7 mouse cellular contexts compared by ENCODE assay signal in the genomic region with DNA sequence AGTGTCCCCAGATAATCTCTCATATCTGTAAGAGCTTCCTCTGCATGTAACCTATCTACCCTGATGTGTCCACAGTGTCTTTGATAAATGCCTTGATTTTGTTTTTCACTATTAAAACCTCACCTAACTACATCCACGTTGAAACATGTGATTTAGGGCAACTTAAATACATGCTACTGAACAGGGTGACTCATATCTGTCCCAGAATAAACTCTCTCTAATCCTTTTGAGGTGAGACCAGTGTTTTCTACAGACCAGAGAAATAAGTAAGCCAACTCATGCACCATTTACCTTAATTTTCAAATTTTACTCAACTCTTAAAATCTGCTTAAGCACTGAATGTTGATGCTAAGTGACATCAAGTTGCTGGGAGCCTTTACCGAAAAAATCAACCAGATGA. TPM values are rescaled to one million over a fixed set of nuclear protein-coding genes. Genes with fewer than 3 reads are reported as not detected.
DNase-seq lines count a peak whose midpoint lies in the region; ATAC-seq and TF ChIP-seq lines count a peak whose summit lies in the region.

No protein-coding gene starts in this region.

- H3K4me2 ChIP-seq in limb, embryonic 11.5 days (ENCODE audit: low read depth, severe bottlenecking): peak overlapping the region; percentile 48
- peak overlapping the region; percentile 56 for H3K4me2 ChIP-seq in stomach, embryonic 15.5 days

- peak overlapping the region; percentile 99 for H3K9ac ChIP-seq in limb, embryonic 11.5 days (ENCODE audit: low read length)
- no peak overlapping the region for H3K9ac ChIP-seq in stomach, embryonic 15.5 days

- H3K4me3 ChIP-seq in spleen, adult 2 months (ENCODE audit: extremely low read depth, insufficient read depth, insufficient read length): peak overlapping the region; percentile 97
- H3K4me3 ChIP-seq in forebrain, embryonic 10.5 days: peak overlapping the region; percentile 89
- H3K4me3 ChIP-seq in limb, embryonic 11.5 days (ENCODE audit: low read depth, low read length): peak overlapping the region; percentile 89
- H3K4me3 ChIP-seq in stomach, embryonic 15.5 days (replicated peaks): peak overlapping the region; percentile 92

- no peaks in the 10 kb centered on the region for H3K4me1 ChIP-seq in spleen, adult 2 months (ENCODE audit: control insufficient read depth, insufficient read depth, insufficient read length)
- peaks cover 17% of the 10 kb centered on the region for H3K4me1 ChIP-seq in forebrain, embryonic 10.5 days
- no peaks in the 10 kb centered on the region for H3K4me1 ChIP-seq in limb, embryonic 11.5 days (ENCODE audit: control insufficient read depth, insufficient read depth, low read length)
- no peaks in the 10 kb centered on the region for H3K4me1 ChIP-seq in stomach, embryonic 15.5 days

- no peaks in the 10 kb centered on the region for H3K27me3 ChIP-seq in spleen, adult 2 months (ENCODE audit: control insufficient read depth, insufficient read depth, low read length)
- H3K27me3 ChIP-seq in forebrain, embryonic 10.5 days (ENCODE audit: poor library complexity, severe bottlenecking): no peaks in the 10 kb centered on the region
- no peaks in the 10 kb centered on the region for H3K27me3 ChIP-seq in limb, embryonic 11.5 days (ENCODE audit: control insufficient read depth, insufficient read depth, low read length)
- no peaks in the 10 kb centered on the region for H3K27me3 ChIP-seq in stomach, embryonic 15.5 days (replicated peaks)

- H3K36me3 ChIP-seq in spleen, adult 2 months (ENCODE audit: control insufficient read depth, insufficient read depth, low read length): peaks cover 3% of the 10 kb centered on the region; the same call in 1 of the 2 replicates
- peaks cover 30% of the 10 kb centered on the region for H3K36me3 ChIP-seq in forebrain, embryonic 10.5 days (replicated peaks)
- H3K36me3 ChIP-seq in limb, embryonic 11.5 days (ENCODE audit: control insufficient read depth, insufficient read depth, low read length): peaks cover 10% of the 10 kb centered on the region
- peaks cover 14% of the 10 kb centered on the region for H3K36me3 ChIP-seq in stomach, embryonic 15.5 days

- no peak overlapping the region for H3K27ac ChIP-seq in spleen, adult 2 months (ENCODE audit: insufficient read depth, low read length)
- peak overlapping the region; percentile 99 for H3K27ac ChIP-seq in forebrain, embryonic 10.5 days
- no peak overlapping the region for H3K27ac ChIP-seq in limb, embryonic 11.5 days (replicated peaks; ENCODE audit: low read depth, low read length)
- H3K27ac ChIP-seq in stomach, embryonic 15.5 days: peak overlapping the region; percentile 96; the same call in 1 of the 2 replicates

- H3K9me3 ChIP-seq in forebrain, embryonic 10.5 days: no peaks in the 10 kb centered on the region
- no peaks in the 10 kb centered on the region for H3K9me3 ChIP-seq in limb, embryonic 11.5 days (ENCODE audit: control insufficient read depth, low read length)
- no peaks in the 10 kb centered on the region for H3K9me3 ChIP-seq in stomach, embryonic 15.5 days

- no peak for TF ChIP-seq CTCF in spleen, adult 2 months (IDR thresholded peaks at IDR 0.05; ENCODE audit: extremely low read depth, insufficient read depth, insufficient read length, insufficient replicate concordance)

- no peak for DNase-seq in spleen, adult 2 months (ENCODE audit: low read depth in 1 of 2, low spot score in 2 of 2)
- DNase-seq in spleen, postnatal 14 days (ENCODE audit: low spot score in 2 of 2): no peak
- DNase-seq in forebrain, embryonic 10.5 days (ENCODE audit: extremely low spot score, low spot score): no peak
- DNase-seq in limb, embryonic 11.5 days (ENCODE audit: low spot score): no peak
- no peak for DNase-seq in frontal cortex, postnatal 36 days (ENCODE audit: low spot score in 2 of 2)
- no peak for DNase-seq in thymus, postnatal 4 days

- ATAC-seq in limb, embryonic 11.5 days (ENCODE audit: insufficient number of reproducible peaks, low FRiP score, low TSS enrichment, low read depth): no peak
- no peak for ATAC-seq in stomach, embryonic 15.5 days (ENCODE audit: insufficient read depth, low FRiP score, low read depth)

- 4% methylated on average over 2 of the region's 2 CpGs for WGBS in spleen, adult 2 months
- 21% methylated on average over 2 of the region's 2 CpGs for WGBS in forebrain, embryonic 10.5 days
- 14% methylated on average over 2 of the region's 2 CpGs for WGBS in limb, embryonic 11.5 days
- 3% methylated on average over 2 of the region's 2 CpGs for WGBS in stomach, embryonic 15.5 days

- TF ChIP-seq POLR2A in spleen, adult 2 months (IDR thresholded peaks at IDR 0.05; ENCODE audit: low read depth, low read length): no peak

RNA-seq across cellular contexts. Expression of gene 2610008E11Rik, which starts 0.7 kb away (rescaled TPM):
- polyA plus RNA-seq in spleen, adult 2 months (2012; rRNA removed): 0.84 and 0.94 TPM in 2 replicates
- polyA plus RNA-seq in forebrain, embryonic 10.5 days (2016; fragmentation: Nextera tagmentation; extraction: Ambion mirVana): 25.8 TPM in 2 replicates
- polyA plus RNA-seq in limb, embryonic 11.5 days (2014; fragmentation: Nextera tagmentation; extraction: Ambion mirVana): 46.3 and 48.1 TPM in 2 replicates
- polyA plus RNA-seq in stomach, embryonic 15.5 days (2015; fragmentation: Nextera tagmentation; extraction: Ambion mirVana): 23.5 and 23.7 TPM in 2 replicates

RNA-seq across cellular contexts. Expression of gene Vmn2r80, which starts 51.9 kb away (rescaled TPM):
- not detected in 2 replicates for polyA plus RNA-seq in spleen, adult 2 months (2012; rRNA removed)
- polyA plus RNA-seq in forebrain, embryonic 10.5 days (2016; fragmentation: Nextera tagmentation; extraction: Ambion mirVana): not detected in 2 replicates
- not detected in 2 replicates for polyA plus RNA-seq in limb, embryonic 11.5 days (2014; fragmentation: Nextera tagmentation; extraction: Ambion mirVana)
- not detected in 2 replicates for polyA plus RNA-seq in stomach, embryonic 15.5 days (2015; fragmentation: Nextera tagmentation; extraction: Ambion mirVana)

Comparison
In these comparisons a context has a peak if more than half of its experiments do, and no peak if none do; other contexts are left out.
1. H3K27ac ChIP-seq: peak in forebrain, embryonic 10.5 days (single experiment) and stomach, embryonic 15.5 days (single experiment); none in spleen, adult 2 months (single experiment) and limb, embryonic 11.5 days (single experiment).
2. RNA of gene 2610008E11Rik, which starts 0.7 kb away (polyA plus RNA-seq): 46.3 to 48.1 TPM in limb, embryonic 11.5 days, 25.8 TPM in forebrain, embryonic 10.5 days and 23.5 to 23.7 TPM in stomach, embryonic 15.5 days; 0.84 to 0.94 TPM in spleen, adult 2 months; every median in the first group is over 10 times any median in the second.
3. Peak in every context shown above with its lines, with median percentiles within 50 percentile points of each other: H3K4me3 ChIP-seq.